Mouse (Mus musculus) heart, postnatal 0 days (tissue): Measurements from ENCODE around the gene Lipo3. TPM values are rescaled to one million over a fixed set of nuclear protein-coding genes. Genes with fewer than 3 reads are reported as not detected.

Experiments used
- ATAC-seq: fragments of 200-750 bp; cut with Nextera tagmentation; 2 replicates; pipeline ENCODE4 v1.8.0; 2017; ENCODE audit warnings: low read depth, moderate number of reproducible peaks, moderate library complexity; ENCODE audit not compliant: insufficient read depth
- DNase-seq: peaks from one replicate; pipeline ENCODE4 v3.0.0-alpha.2; 2016; ENCODE audit warnings: low spot score
- H3K27ac ChIP-seq: fragments of 300-500 bp; sonication (generic); 2 replicates; pipeline ENCODE4 v1.5.1; 2014; ENCODE audit warnings: low read depth, mild to moderate bottlenecking
- H3K27me3 ChIP-seq: fragments of 300-500 bp; sonication (generic); 2 replicates; pipeline ENCODE4 v1.6.1; 2014; ENCODE audit warnings: low read length, mixed read lengths; ENCODE audit not compliant: control insufficient read depth, insufficient read depth
- H3K36me3 ChIP-seq: fragments of 300-500 bp; sonication (generic); replicated peaks from 2 replicates; pipeline ENCODE4 v1.6.1; 2014; ENCODE audit warnings: low read length, mixed read lengths; ENCODE audit not compliant: control insufficient read depth, insufficient read depth
- H3K4me1 ChIP-seq: fragments of 300-500 bp; sonication (generic); 2 replicates; pipeline ENCODE4 v1.6.1; 2014; ENCODE audit warnings: antibody characterized with exemption; ENCODE audit not compliant: control insufficient read depth, insufficient read depth
- H3K4me2 ChIP-seq: fragments of 300-500 bp; sonication (generic); 2 replicates; pipeline ENCODE4 v1.6.1; 2014; ENCODE audit warnings: low read depth, mild to moderate bottlenecking, low read length, moderate library complexity
- H3K4me3 ChIP-seq: fragments of 300-500 bp; sonication (generic); 2 replicates; pipeline ENCODE4 v1.5.1; 2014; ENCODE audit warnings: low read depth, low read length
- H3K9ac ChIP-seq: fragments of 300-500 bp; sonication (generic); replicated peaks from 2 replicates; pipeline ENCODE4 v1.6.1; 2014; ENCODE audit warnings: low read depth, low read length, mixed read lengths
- H3K9me3 ChIP-seq: fragments of 300-500 bp; sonication (generic); replicated peaks from 2 replicates; pipeline ENCODE4 v1.6.1; 2016; ENCODE audit warnings: low read length; ENCODE audit not compliant: control insufficient read depth
- CTCF ChIP-seq: IDR thresholded peaks from 2 replicates; pipeline ENCODE4 v1.5.1; 2016; ENCODE audit warnings: antibody characterized with exemption, control low read depth, low read depth
- EP300 ChIP-seq: IDR thresholded peaks from 2 replicates; pipeline ENCODE4 v1.6.1; 2016; ENCODE audit warnings: antibody characterized with exemption, low read depth
- microRNA-seq: library from miRNA; unstranded; fragments of <30 nt; microRNA quantifications from one replicate; pipeline ENCODE4, GENCODE M21; 2016
- polyA plus RNA-seq: library from polyadenylated mRNA; unstranded; fragments of >200 nt; fragmentation: Nextera tagmentation; extraction: Ambion mirVana; gene quantifications from 2 replicates; pipeline ENCODE4 v1.2.1, GENCODE M21; 2015
- total RNA-seq: library from RNA; depleted of rRNA; stranded (reverse); fragments of >200 nt; gene quantifications from 2 replicates; pipeline ENCODE4 v1.2.3, GENCODE M21; 2014; ENCODE audit warnings: low replicate concordance; rRNA removed

Lipo3 gene
- total and polyA plus RNA-seq, 2 experiments from 2014 or later: 7.6 to 12.2 TPM

- Histone ChIP-seq H3K9me3 (no peaks in the 10 kb centered on the region), H3K4me1 (no peaks in the 10 kb centered on the region)
- TF ChIP-seq CTCF (no peak), EP300 (no peak)
Measured at GRCm38 (mm10) chr19:33517680-33518079, 244.1 kb downstream of the Lipo3 start, which contains the start of gene Lipo4. TSS of gene Lipo4 (minus strand) at chr19:33517780.

More at GRCm38 (mm10) chr19:33517680-33518079, 244.1 kb downstream of the Lipo3 start, which contains the start of gene Lipo4:
- Histone ChIP-seq H3K4me2 (no peak within 1 kb of the TSS), H3K9ac (no peak within 1 kb of the TSS), H3K4me3 (no peak within 1 kb of the TSS), H3K36me3 (no peaks in the 10 kb centered on the region), H3K27me3 (no peaks in the 10 kb centered on the region), H3K27ac (no peak within 1 kb of the TSS)
- no peak for ATAC-seq
- DNase-seq: no peak

Small RNAs within 50 kb of the gene (microRNA-seq; reads per million reads assigned to microRNA genes)
- not detected for gene Gm27440

Other genes with a start within 250 kb of the Lipo3 start
- not detected in 2 replicates for gene Lipo4, start 244.2 kb downstream of the Lipo3 start, total RNA-seq
- gene Lipo4, start 244.2 kb downstream of the Lipo3 start, polyA plus RNA-seq: not detected in 2 replicates
- not detected in 2 replicates for gene Gm8978, start 136.7 kb downstream of the Lipo3 start, total RNA-seq
- gene Gm8978, start 136.7 kb downstream of the Lipo3 start, polyA plus RNA-seq: not detected in 2 replicates
- 0.53 TPM in 1 of 2 replicates, not detected in the other for gene Lipo2, start 10.6 kb downstream of the Lipo3 start, total RNA-seq
- 0.30 and 0.31 TPM in 2 replicates for gene Lipo2, start 10.6 kb downstream of the Lipo3 start, polyA plus RNA-seq
- gene Lipo1, start 25.5 kb upstream of the Lipo3 start, total RNA-seq: not detected in 2 replicates
- not detected in 2 replicates for gene Lipo1, start 25.5 kb upstream of the Lipo3 start, polyA plus RNA-seq
- not detected in 2 replicates for gene Lipf, start 199.2 kb upstream of the Lipo3 start, total RNA-seq
- gene Lipf, start 199.2 kb upstream of the Lipo3 start, polyA plus RNA-seq: not detected in 2 replicates
- gene Lipk, start 246.3 kb upstream of the Lipo3 start, total RNA-seq: not detected in 2 replicates
- not detected in 2 replicates for gene Lipk, start 246.3 kb upstream of the Lipo3 start, polyA plus RNA-seq